Mouse (Mus musculus) embryonic facial prominence, embryonic 13.5 days (tissue): ENCODE measurements around the gene Itgb4. TPM values are rescaled to one million over a fixed set of nuclear protein-coding genes. Genes with fewer than 3 reads are reported as not detected.

Experiments used
- ATAC-seq: fragments of 200-750 bp; cut with Nextera tagmentation; 2 replicates; pipeline ENCODE4 v1.8.0; 2017; ENCODE audit warnings: low read depth; ENCODE audit not compliant: insufficient number of reproducible peaks, insufficient read depth, low FRiP score, low TSS enrichment
- H3K27ac ChIP-seq: fragments of 300-500 bp; sonication (generic); 2 replicates; pipeline ENCODE4 v1.5.1; 2015; ENCODE audit warnings: moderate library complexity, mild to moderate bottlenecking, inconsistent platforms
- H3K27me3 ChIP-seq: fragments of 300-500 bp; sonication (generic); 2 replicates; pipeline ENCODE4 v1.6.1; 2015; ENCODE audit warnings: mild to moderate bottlenecking, inconsistent platforms
- H3K36me3 ChIP-seq: fragments of 300-500 bp; sonication (generic); 2 replicates; pipeline ENCODE4 v1.6.1; 2015; ENCODE audit warnings: mild to moderate bottlenecking, inconsistent platforms
- H3K4me1 ChIP-seq: fragments of 300-500 bp; sonication (generic); 2 replicates; pipeline ENCODE4 v1.6.1; 2015; ENCODE audit warnings: inconsistent platforms
- H3K4me2 ChIP-seq: fragments of 300-500 bp; sonication (generic); 2 replicates; pipeline ENCODE4 v1.6.1; 2015; ENCODE audit warnings: moderate library complexity, mild to moderate bottlenecking, inconsistent platforms
- H3K4me3 ChIP-seq: fragments of 300-500 bp; sonication (generic); 2 replicates; pipeline ENCODE4 v1.5.1; 2015; ENCODE audit warnings: mild to moderate bottlenecking, inconsistent platforms
- H3K9ac ChIP-seq: fragments of 300-500 bp; sonication (generic); 2 replicates; pipeline ENCODE4 v1.6.1; 2015; ENCODE audit warnings: mild to moderate bottlenecking, inconsistent platforms
- H3K9me3 ChIP-seq: fragments of 300-500 bp; sonication (generic); 2 replicates; pipeline ENCODE4 v1.6.1; 2016; ENCODE audit warnings: inconsistent platforms
- WGBS: fragments of 180-500 bp; shearing (Covaris S2); methylation state at CpG from one replicate; pipeline ENCODE4 v1.1.7; 2015; ENCODE audit warnings: mixed read lengths; 5-methylcytosine and 5-hydroxymethylcytosine counted together
- polyA plus RNA-seq: library from polyadenylated mRNA; unstranded; fragments of >200 nt; fragmentation: Nextera tagmentation; extraction: Ambion mirVana; gene quantifications from 2 replicates; pipeline ENCODE4 v1.2.1, GENCODE M21; 2015

Itgb4 gene
- polyA plus RNA-seq: 11.2 and 11.6 TPM in 2 replicates

GRCm38 (mm10) chr11:115974309-115975082 is at the start of gene Itgb4:
Gene Itgb4 (plus strand): TSS chr11:115974709.
- Histone ChIP-seq H3K27ac (peak within 1 kb of the TSS; percentile 11; the same call in 1 of the 2 replicates), H3K4me3 (peak within 1 kb of the TSS; percentile 50), H3K9me3 (no peaks in the 10 kb centered on the region), H3K4me2 (peak within 1 kb of the TSS; percentile 74), H3K4me1 (peaks cover 24% of the 10 kb centered on the region), H3K9ac (peak within 1 kb of the TSS; percentile 69), H3K36me3 (no peaks in the 10 kb centered on the region), H3K27me3 (peaks cover 50% of the 10 kb centered on the region)
- peak; percentile 75 for ATAC-seq
- WGBS: 10% methylated on average over 48 of the region's 58 CpGs

DNA sequence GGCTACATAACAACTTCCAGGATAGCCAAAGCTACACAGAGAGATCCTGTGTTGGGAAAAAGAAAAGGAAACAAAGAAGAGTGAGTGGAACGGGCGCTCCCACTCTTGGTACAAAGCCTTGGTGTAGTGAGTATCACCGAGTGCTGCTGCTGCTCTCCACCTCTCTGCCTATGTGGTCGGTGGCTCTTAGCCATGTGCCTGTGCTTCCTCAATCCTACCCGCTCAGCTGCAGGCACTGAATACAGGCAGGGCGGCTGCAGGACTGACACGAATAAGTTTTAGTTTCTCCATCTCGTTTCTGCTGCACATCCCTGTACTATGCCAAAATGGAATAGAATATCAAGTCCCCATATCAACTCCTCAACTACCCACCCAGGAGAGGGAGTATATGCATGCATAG is 45.5 kb upstream of the Itgb4 start:
- Histone ChIP-seq H3K4me2 (no peak overlapping the region), H3K4me1 (peaks cover 13% of the 10 kb centered on the region), H3K9ac (no peak overlapping the region), H3K27me3 (no peaks in the 10 kb centered on the region), H3K36me3 (peaks cover 35% of the 10 kb centered on the region), H3K9me3 (no peaks in the 10 kb centered on the region), H3K4me3 (no peak overlapping the region), H3K27ac (no peak overlapping the region)
- no peak for ATAC-seq
- 88% methylated on average over 8 of the region's 8 CpGs for WGBS

DNA sequence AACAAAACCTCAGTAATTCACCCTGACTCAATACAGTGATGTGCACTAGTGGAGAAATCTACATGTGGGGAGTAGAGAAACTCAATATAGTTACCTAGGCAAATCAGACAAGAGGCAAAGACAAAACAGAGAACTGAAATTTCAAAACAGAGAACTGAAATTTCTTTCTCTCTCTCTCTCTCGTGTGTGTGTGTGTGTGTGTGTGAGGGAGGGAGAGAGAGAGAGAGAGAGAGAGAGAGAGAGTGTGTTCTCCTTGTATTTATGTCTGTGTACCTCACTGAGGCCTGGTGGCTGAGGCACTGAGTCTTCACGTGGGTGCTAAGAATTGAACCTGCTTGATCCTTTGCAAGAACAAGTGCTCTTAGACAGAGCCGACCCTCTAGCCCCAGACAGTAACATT is 44.7 kb upstream of the Itgb4 start:
- no peak overlapping the region for H3K4me2 ChIP-seq
- H3K27me3 ChIP-seq: no peaks in the 10 kb centered on the region
- peaks cover 28% of the 10 kb centered on the region for H3K36me3 ChIP-seq
- no peak overlapping the region for H3K27ac ChIP-seq
- 67% methylated on average over 3 of the region's 3 CpGs for WGBS
- H3K9ac ChIP-seq: no peak overlapping the region
- H3K4me1 ChIP-seq: peaks cover 21% of the 10 kb centered on the region
- H3K4me3 ChIP-seq: no peak overlapping the region
- no peak for ATAC-seq
- H3K9me3 ChIP-seq: no peaks in the 10 kb centered on the region

GRCm38 (mm10) chr11:115931235-115931634 is 43.3 kb upstream of the Itgb4 start:
- WGBS: 73% methylated on average over 3 of the region's 3 CpGs
- Histone ChIP-seq H3K4me3 (no peak overlapping the region), H3K4me1 (peaks cover 22% of the 10 kb centered on the region), H3K9ac (0 out of 2 replicates have a peak overlapping the region, but pooled peaks have one; percentile 1), H3K9me3 (no peaks in the 10 kb centered on the region), H3K27ac (no peak overlapping the region), H3K36me3 (peaks cover 27% of the 10 kb centered on the region), H3K4me2 (no peak overlapping the region), H3K27me3 (no peaks in the 10 kb centered on the region)
- ATAC-seq: no peak

- Histone ChIP-seq H3K4me1 (peaks cover 22% of the 10 kb centered on the region), H3K9me3 (no peaks in the 10 kb centered on the region), H3K27me3 (no peaks in the 10 kb centered on the region), H3K9ac (peak within 1 kb of the TSS; percentile 92), H3K36me3 (peaks cover 26% of the 10 kb centered on the region), H3K4me3 (peak within 1 kb of the TSS; percentile 92), H3K27ac (peak within 1 kb of the TSS; percentile 58; the same call in 1 of the 2 replicates), H3K4me2 (peak within 1 kb of the TSS; percentile 93)
- WGBS: under 1% methylated on average over 28 of the region's 28 CpGs
- ATAC-seq: peak; percentile 93
Measured at GRCm38 (mm10) chr11:115933108-115933746, 41.3 kb upstream of the Itgb4 start, which contains the start of the genes Sap30bp and Recql5. Gene Sap30bp (plus strand): TSS chr11:115933282. Gene Recql5 (minus strand): TSS chr11:115933477.

GRCm38 (mm10) chr11:115933747-115934110 is 40.8 kb upstream of the Itgb4 start:
- under 1% methylated on average over 16 of the region's 16 CpGs for WGBS

GRCm38 (mm10) chr11:115939690-115940329 is 34.7 kb upstream of the Itgb4 start:
- H3K36me3 ChIP-seq: peaks cover 79% of the 10 kb centered on the region
- H3K4me1 ChIP-seq: peaks cover 1% of the 10 kb centered on the region; the same call in 1 of the 2 replicates
- H3K27ac ChIP-seq: no peak overlapping the region
- no peak overlapping the region for H3K4me2 ChIP-seq
- H3K27me3 ChIP-seq: no peaks in the 10 kb centered on the region
- no peak overlapping the region for H3K4me3 ChIP-seq
- H3K9me3 ChIP-seq: no peaks in the 10 kb centered on the region
- WGBS: 39% methylated on average over 6 of the region's 6 CpGs
- ATAC-seq: no peak
- H3K9ac ChIP-seq: no peak overlapping the region

More at GRCm38 (mm10) chr11:115933747-115934110, 40.8 kb upstream of the Itgb4 start:
- Histone ChIP-seq H3K27ac (peak overlapping the region; percentile 58; the same call in 1 of the 2 replicates), H3K4me2 (peak overlapping the region; percentile 93), H3K36me3 (peaks cover 26% of the 10 kb centered on the region), H3K4me1 (peaks cover 22% of the 10 kb centered on the region), H3K9me3 (no peaks in the 10 kb centered on the region), H3K27me3 (no peaks in the 10 kb centered on the region), H3K4me3 (peak overlapping the region; percentile 92), H3K9ac (peak overlapping the region; percentile 92)
- ATAC-seq: no peak

- H3K36me3 ChIP-seq: peaks cover 90% of the 10 kb centered on the region
- no peak overlapping the region for H3K27ac ChIP-seq
- H3K4me3 ChIP-seq: no peak overlapping the region
- no peak overlapping the region for H3K9ac ChIP-seq
- H3K4me1 ChIP-seq: no peaks in the 10 kb centered on the region
- ATAC-seq: no peak
- no peaks in the 10 kb centered on the region for H3K27me3 ChIP-seq
- WGBS: 84% methylated on average over 7 of the region's 7 CpGs
- H3K4me2 ChIP-seq: no peak overlapping the region
- no peaks in the 10 kb centered on the region for H3K9me3 ChIP-seq
Measured at GRCm38 (mm10) chr11:115941980-115942379, 32.5 kb upstream of the Itgb4 start.

- peak overlapping the region; percentile 69 for H3K27ac ChIP-seq
- peaks cover 87% of the 10 kb centered on the region for H3K36me3 ChIP-seq
- no peaks in the 10 kb centered on the region for H3K4me1 ChIP-seq
- H3K9me3 ChIP-seq: no peaks in the 10 kb centered on the region
- WGBS: 69% methylated on average over 8 of the region's 8 CpGs
- H3K4me2 ChIP-seq: no peak overlapping the region; the same call in 1 of the 2 replicates
- no peaks in the 10 kb centered on the region for H3K27me3 ChIP-seq
- ATAC-seq: no peak
- H3K9ac ChIP-seq: 0 out of 2 replicates have a peak overlapping the region, but pooled peaks have one; percentile 27
- no peak overlapping the region for H3K4me3 ChIP-seq
Measured at GRCm38 (mm10) chr11:115945247-115945646, 29.3 kb upstream of the Itgb4 start.

- H3K4me3 ChIP-seq: no peak overlapping the region
- 80% methylated on average over 9 of the region's 9 CpGs for WGBS
- H3K27me3 ChIP-seq: no peaks in the 10 kb centered on the region
- no peak for ATAC-seq
- no peaks in the 10 kb centered on the region for H3K4me1 ChIP-seq
- H3K9me3 ChIP-seq: no peaks in the 10 kb centered on the region
- H3K36me3 ChIP-seq: peaks cover 85% of the 10 kb centered on the region
- peak overlapping the region; percentile 74 for H3K27ac ChIP-seq
- no peak overlapping the region for H3K4me2 ChIP-seq
- no peak overlapping the region for H3K9ac ChIP-seq
Measured at GRCm38 (mm10) chr11:115946221-115946828, 28.2 kb upstream of the Itgb4 start.

DNA sequence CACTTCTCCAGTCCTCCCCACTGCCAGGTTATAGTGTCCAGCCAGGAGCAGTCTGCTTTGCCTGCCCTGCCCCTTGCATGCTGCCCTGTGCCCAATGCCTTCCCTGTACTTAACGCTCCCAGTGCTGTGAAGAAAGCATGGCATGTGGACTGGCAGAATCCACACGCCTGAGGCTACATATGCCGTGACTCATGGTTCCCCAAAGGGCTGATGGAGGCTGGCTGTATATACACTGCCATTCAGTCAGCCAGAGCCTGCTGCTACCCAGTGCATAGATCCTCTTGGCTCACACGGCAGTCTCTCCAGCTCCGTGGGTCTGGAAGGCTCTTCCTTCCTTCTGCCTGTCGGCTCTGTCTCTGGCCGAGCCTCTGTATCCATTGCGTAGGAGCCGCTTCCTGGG is 26.2 kb upstream of the Itgb4 start:
- Histone ChIP-seq H3K9me3 (no peaks in the 10 kb centered on the region), H3K27me3 (no peaks in the 10 kb centered on the region), H3K4me3 (no peak overlapping the region), H3K4me2 (no peak overlapping the region), H3K27ac (no peak overlapping the region), H3K36me3 (peaks cover 90% of the 10 kb centered on the region), H3K9ac (no peak overlapping the region), H3K4me1 (no peaks in the 10 kb centered on the region)
- 86% methylated on average over 9 of the region's 9 CpGs for WGBS
- ATAC-seq: no peak
